Mouse (Mus musculus): ENCODE measurements around the gene 4930433I11Rik.
A peak's percentile ranks its signal among the peaks of the same experiment; 100 is the strongest.
"Not testable (repeated sequence)": the region's sequence is repeated elsewhere in the genome, so short reads cannot be mapped to it uniquely, and the experiment has no call there.

Gene 4930433I11Rik

DNA sequence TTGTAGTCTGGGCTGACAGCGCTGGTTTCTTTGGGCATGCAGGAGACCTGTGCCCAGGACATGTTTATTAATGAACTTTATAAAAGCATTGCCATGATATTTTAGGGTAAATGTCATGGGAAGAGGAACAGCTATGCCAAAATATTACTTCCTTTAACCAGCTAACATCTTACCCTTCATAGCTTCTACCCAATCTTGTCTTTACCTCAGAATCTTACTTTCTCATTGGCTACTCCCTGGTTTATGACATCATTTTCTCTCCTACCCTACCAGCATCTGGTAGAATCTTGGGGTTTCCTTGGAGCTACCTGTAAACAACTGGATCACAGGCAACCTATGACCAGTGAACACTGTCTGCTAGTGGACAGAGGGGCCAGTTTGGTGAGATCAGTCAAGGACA lies at the start of gene 4930433I11Rik:
TSS of gene 4930433I11Rik (plus strand) at position 301 of the 400 bp plus-strand sequence.
- no peak for DNase-seq (ENCODE audit: low spot score in 2 of 2)

DNA sequence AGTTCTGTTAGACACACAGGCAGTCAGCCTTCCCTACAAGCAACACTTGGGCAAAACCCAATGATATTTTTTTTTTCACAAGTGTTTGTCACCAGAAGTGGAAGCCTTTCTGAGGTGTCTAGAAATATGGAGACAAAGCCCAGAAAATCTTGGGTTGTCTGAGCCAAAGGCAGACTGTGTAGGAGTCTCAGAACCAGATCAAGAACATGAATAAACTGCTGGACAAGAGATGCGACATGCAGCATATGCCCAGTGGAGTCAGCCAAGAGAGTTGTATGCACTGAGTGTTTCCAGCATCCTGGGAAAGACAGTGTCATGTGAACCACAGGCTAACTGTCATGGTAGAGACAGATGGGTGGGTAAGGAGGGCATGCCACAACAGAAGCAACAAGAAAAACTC lies 48.0 kb upstream of the 4930433I11Rik start:
- peak; percentile 38 to 77 for DNase-seq (ENCODE audit: low spot score in 2 of 2)

- peak; percentile 8 to 47 for DNase-seq (ENCODE audit: low spot score in 2 of 2)
Measured at GRCm38 (mm10) chr7:40942233-40942935, 45.0 kb upstream of the 4930433I11Rik start.

DNA sequence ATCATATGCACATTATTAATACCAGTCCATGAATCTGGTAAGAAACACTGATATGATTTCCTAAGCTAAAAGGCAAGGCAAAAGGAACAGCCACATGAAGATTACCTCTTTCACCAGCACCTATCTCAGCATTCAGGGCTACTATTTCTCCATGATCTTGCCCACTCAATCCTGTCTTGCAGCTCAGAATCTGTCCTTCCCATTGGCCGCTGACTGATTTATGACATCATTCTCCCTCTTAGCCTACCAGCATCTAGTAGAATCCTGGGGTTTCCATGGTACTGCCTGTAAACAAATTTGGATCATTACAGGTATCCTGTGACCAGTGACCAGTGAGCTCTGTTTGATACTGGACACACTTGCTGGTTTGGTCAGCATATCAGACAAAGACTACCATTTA lies 45.1 kb downstream of the 4930433I11Rik start, which contains the start of gene Gm4884:
TSS of gene Gm4884 (plus strand) at position 301 of the 400 bp plus-strand sequence.
- not testable (repeated sequence) for DNase-seq (ENCODE audit: low spot score in 2 of 2)

- not testable (repeated sequence) for DNase-seq (ENCODE audit: low spot score in 2 of 2)
Measured at GRCm38 (mm10) chr7:41044058-41044457, 56.7 kb downstream of the 4930433I11Rik start.

Data from frontal cortex, postnatal 36 days (tissue).